Mouse (Mus musculus) heart, postnatal 0 days (tissue): ENCODE measurements around the gene Ovch2. TPM values are rescaled to one million over a fixed set of nuclear protein-coding genes. Genes with fewer than 3 reads are reported as not detected.
"Not testable (repeated sequence)": the region's sequence is repeated elsewhere in the genome, so short reads cannot be mapped to it uniquely, and the experiment has no call there.

Experiments
- ATAC-seq: fragments of 200-750 bp; cut with Nextera tagmentation; 2 replicates; pipeline ENCODE4 v1.8.0; 2017; ENCODE audit warnings: low read depth, moderate number of reproducible peaks, moderate library complexity; ENCODE audit not compliant: insufficient read depth
- DNase-seq: peaks from one replicate; pipeline ENCODE4 v3.0.0-alpha.2; 2016; ENCODE audit warnings: low spot score
- H3K27ac ChIP-seq: fragments of 300-500 bp; sonication (generic); 2 replicates; pipeline ENCODE4 v1.5.1; 2014; ENCODE audit warnings: low read depth, mild to moderate bottlenecking
- H3K27me3 ChIP-seq: fragments of 300-500 bp; sonication (generic); 2 replicates; pipeline ENCODE4 v1.6.1; 2014; ENCODE audit warnings: low read length, mixed read lengths; ENCODE audit not compliant: control insufficient read depth, insufficient read depth
- H3K36me3 ChIP-seq: fragments of 300-500 bp; sonication (generic); replicated peaks from 2 replicates; pipeline ENCODE4 v1.6.1; 2014; ENCODE audit warnings: low read length, mixed read lengths; ENCODE audit not compliant: control insufficient read depth, insufficient read depth
- H3K4me1 ChIP-seq: fragments of 300-500 bp; sonication (generic); 2 replicates; pipeline ENCODE4 v1.6.1; 2014; ENCODE audit warnings: antibody characterized with exemption; ENCODE audit not compliant: control insufficient read depth, insufficient read depth
- H3K4me2 ChIP-seq: fragments of 300-500 bp; sonication (generic); 2 replicates; pipeline ENCODE4 v1.6.1; 2014; ENCODE audit warnings: low read depth, mild to moderate bottlenecking, low read length, moderate library complexity
- H3K4me3 ChIP-seq: fragments of 300-500 bp; sonication (generic); 2 replicates; pipeline ENCODE4 v1.5.1; 2014; ENCODE audit warnings: low read depth, low read length
- H3K9ac ChIP-seq: fragments of 300-500 bp; sonication (generic); replicated peaks from 2 replicates; pipeline ENCODE4 v1.6.1; 2014; ENCODE audit warnings: low read depth, low read length, mixed read lengths
- H3K9me3 ChIP-seq: fragments of 300-500 bp; sonication (generic); replicated peaks from 2 replicates; pipeline ENCODE4 v1.6.1; 2016; ENCODE audit warnings: low read length; ENCODE audit not compliant: control insufficient read depth
- CTCF ChIP-seq: IDR thresholded peaks from 2 replicates; pipeline ENCODE4 v1.5.1; 2016; ENCODE audit warnings: antibody characterized with exemption, control low read depth, low read depth
- EP300 ChIP-seq: IDR thresholded peaks from 2 replicates; pipeline ENCODE4 v1.6.1; 2016; ENCODE audit warnings: antibody characterized with exemption, low read depth
- WGBS: fragments of 180-500 bp; shearing (Covaris S2); extraction: QIAGEN DNeasy Blood & Tissue Kit; methylation state at CpG from one replicate; pipeline ENCODE4 v1.1.7; 2014; 5-methylcytosine and 5-hydroxymethylcytosine counted together
- polyA plus RNA-seq: library from polyadenylated mRNA; unstranded; fragments of >200 nt; fragmentation: Nextera tagmentation; extraction: Ambion mirVana; gene quantifications from 2 replicates; pipeline ENCODE4 v1.2.1, GENCODE M21; 2015
- total RNA-seq: library from RNA; depleted of rRNA; stranded (reverse); fragments of >200 nt; gene quantifications from 2 replicates; pipeline ENCODE4 v1.2.3, GENCODE M21; 2014; ENCODE audit warnings: low replicate concordance; rRNA removed

Ovch2 gene
- total RNA-seq (not detected in 2 replicates), polyA plus RNA-seq (not detected in 2 replicates)

- no peak for DNase-seq
- WGBS, result 78% methylated on average over 2 of the region's 2 CpGs
- ATAC-seq, result no peak
Measured at GRCm38 (mm10) chr7:107801108-107801507, at the start of gene Ovch2. Gene Ovch2 (minus strand): TSS chr7:107801208.

GRCm38 (mm10) chr7:107847390-107847789 is 46.4 kb upstream of the Ovch2 start, which contains the start of gene Olfr470:
Gene Olfr470 (minus strand): TSS chr7:107847490.
- H3K9ac ChIP-seq, H3K4me1 ChIP-seq, H3K27me3 ChIP-seq, H3K9me3 ChIP-seq, DNase-seq, H3K36me3 ChIP-seq, ATAC-seq, H3K4me3 ChIP-seq, H3K4me2 ChIP-seq, H3K27ac ChIP-seq: not testable (repeated sequence)
- WGBS, result 58% methylated on average over 1 of the region's 1 CpGs

More at GRCm38 (mm10) chr7:107801108-107801507, at the start of gene Ovch2:
- Histone ChIP-seq H3K4me3 (no peak within 1 kb of the TSS), H3K27me3 (no peaks in the 10 kb centered on the region), H3K4me1 (no peaks in the 10 kb centered on the region), H3K9ac (no peak within 1 kb of the TSS), H3K36me3 (no peaks in the 10 kb centered on the region), H3K27ac (no peak within 1 kb of the TSS), H3K4me2 (no peak within 1 kb of the TSS), H3K9me3 (0 out of 2 replicates have a peak, but pooled peaks cover 2% of the 10 kb centered on the region)
- no peak for TF ChIP-seq CTCF
- TF ChIP-seq EP300, result no peak

DNA sequence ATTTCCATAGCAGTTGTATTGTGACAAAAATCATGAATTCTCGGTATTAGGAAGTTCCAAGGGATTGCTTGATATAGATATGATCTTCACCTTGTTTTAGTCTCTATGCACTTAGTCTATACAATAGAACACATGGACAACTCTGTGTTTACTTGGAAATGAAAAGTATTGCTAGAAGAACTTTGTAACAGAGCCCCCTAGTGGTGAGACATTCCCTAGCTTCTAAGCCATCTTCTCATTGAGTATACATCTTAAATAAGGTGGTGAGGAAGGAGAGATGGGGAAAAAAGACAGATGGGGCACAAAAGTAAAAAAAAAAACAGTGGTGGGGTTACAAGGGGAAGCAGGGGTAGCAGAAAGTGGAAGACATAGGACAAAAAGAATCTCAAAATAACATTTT is 40.7 kb upstream of the Ovch2 start:
- Histone ChIP-seq H3K4me1 (no peaks in the 10 kb centered on the region), H3K27me3 (no peaks in the 10 kb centered on the region), H3K4me3 (no peak overlapping the region), H3K9ac (no peak overlapping the region), H3K36me3 (no peaks in the 10 kb centered on the region), H3K27ac (no peak overlapping the region), H3K4me2 (no peak overlapping the region), H3K9me3 (no peaks in the 10 kb centered on the region)
- WGBS, result 59% methylated on average over 1 of the region's 1 CpGs
- no peak for TF ChIP-seq EP300
- peak; percentile 37 for TF ChIP-seq CTCF
- no peak for ATAC-seq
- DNase-seq, result no peak

DNA sequence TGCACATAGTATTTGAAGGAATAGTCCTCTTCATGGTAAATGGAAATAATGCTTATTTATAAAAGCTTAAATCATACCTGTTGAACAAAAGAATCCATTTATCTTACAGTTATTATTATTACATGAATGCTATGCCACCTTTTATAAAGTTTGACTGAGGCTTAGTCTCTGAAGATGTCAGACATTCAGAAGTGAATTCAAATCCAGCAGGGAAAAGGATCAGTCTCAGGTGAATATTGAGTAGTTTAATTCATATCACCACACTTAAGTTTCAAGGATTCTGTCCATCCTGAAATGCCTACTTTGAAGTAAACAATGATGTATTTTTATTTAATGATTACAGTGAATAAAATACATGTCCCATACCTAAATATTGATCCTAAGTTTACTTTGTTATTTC is 24.4 kb upstream of the Ovch2 start, which contains the start of gene Olfr469:
TSS of gene Olfr469 (minus strand) at position 101 of the 400 bp plus-strand sequence.
- not testable (repeated sequence) for H3K4me2 ChIP-seq, H3K36me3 ChIP-seq, DNase-seq, H3K27ac ChIP-seq, H3K4me1 ChIP-seq, H3K27me3 ChIP-seq, ATAC-seq, H3K4me3 ChIP-seq, H3K9me3 ChIP-seq, H3K9ac ChIP-seq

GRCm38 (mm10) chr7:107823867-107824266 is 22.9 kb upstream of the Ovch2 start:
- not testable (repeated sequence) for H3K27me3 ChIP-seq, H3K36me3 ChIP-seq, H3K9ac ChIP-seq, ATAC-seq, H3K4me2 ChIP-seq, H3K27ac ChIP-seq, DNase-seq, H3K4me3 ChIP-seq, H3K4me1 ChIP-seq, H3K9me3 ChIP-seq
- WGBS, result 42% methylated on average over 2 of the region's 2 CpGs

DNA sequence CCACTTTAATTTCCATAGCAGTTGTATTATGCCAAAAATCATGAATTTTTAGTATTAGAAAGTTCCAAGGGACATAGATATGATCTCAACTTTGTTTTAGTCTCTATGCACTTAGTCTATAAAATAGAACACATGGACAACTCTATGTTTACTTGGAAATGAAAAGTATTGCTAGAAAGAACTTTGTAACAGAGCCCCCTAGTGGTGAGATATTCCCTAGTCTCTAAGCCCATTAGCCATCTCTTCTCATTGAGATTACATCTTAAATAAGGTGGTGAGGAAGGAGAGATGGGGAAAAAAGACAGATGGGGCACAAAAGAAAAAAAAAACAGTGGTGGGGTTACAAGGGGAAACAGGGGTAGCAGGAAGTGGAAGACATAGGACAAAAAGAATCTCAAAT is 18.4 kb upstream of the Ovch2 start:
- ATAC-seq, result no peak
- Histone ChIP-seq H3K36me3 (no peaks in the 10 kb centered on the region), H3K9me3 (no peaks in the 10 kb centered on the region), H3K4me2 (no peak overlapping the region), H3K4me1 (no peaks in the 10 kb centered on the region), H3K27ac (no peak overlapping the region), H3K9ac (no peak overlapping the region), H3K27me3 (no peaks in the 10 kb centered on the region), H3K4me3 (no peak overlapping the region)
- no peak for DNase-seq
- TF ChIP-seq CTCF (peak; percentile 9), EP300 (no peak)
